Mouse (Mus musculus) intestine, embryonic 15.5 days (tissue): ENCODE measurements at regions not wholly inside any gene's neighbourhood (a gene's known extent, or its start where the extent isn't known, plus 50 kb on each side); places are given as distances from the start of the nearest gene placed in this dataset.

ENCODE experiments used
- ATAC-seq: fragments of 200-750 bp; cut with Nextera tagmentation; 2 replicates; pipeline ENCODE4 v1.8.0; 2017; ENCODE audit warnings: moderate TSS enrichment, moderate library complexity
- H3K27ac ChIP-seq: fragments of 300-500 bp; sonication (generic); 2 replicates; pipeline ENCODE4 v1.5.1; 2015; ENCODE audit warnings: mild to moderate bottlenecking, inconsistent platforms
- H3K27me3 ChIP-seq: fragments of 300-500 bp; sonication (generic); replicated peaks from 2 replicates; pipeline ENCODE4 v1.6.1; 2015; ENCODE audit warnings: inconsistent platforms
- H3K36me3 ChIP-seq: fragments of 300-500 bp; sonication (generic); 2 replicates; pipeline ENCODE4 v1.6.1; 2015; ENCODE audit warnings: inconsistent platforms
- H3K4me1 ChIP-seq: fragments of 300-500 bp; sonication (generic); replicated peaks from 2 replicates; pipeline ENCODE4 v1.6.1; 2015; ENCODE audit warnings: inconsistent platforms
- H3K4me2 ChIP-seq: fragments of 300-500 bp; sonication (generic); replicated peaks from 2 replicates; pipeline ENCODE4 v1.6.1; 2015; ENCODE audit warnings: mild to moderate bottlenecking, inconsistent platforms
- H3K4me3 ChIP-seq: fragments of 300-500 bp; sonication (generic); replicated peaks from 2 replicates; pipeline ENCODE4 v1.5.1; 2015; ENCODE audit warnings: inconsistent platforms
- H3K9ac ChIP-seq: fragments of 300-500 bp; sonication (generic); 2 replicates; pipeline ENCODE4 v1.6.1; 2015; ENCODE audit warnings: inconsistent platforms
- H3K9me3 ChIP-seq: fragments of 300-500 bp; sonication (generic); 2 replicates; pipeline ENCODE4 v1.6.1; 2016; ENCODE audit warnings: inconsistent platforms
- WGBS: fragments of 180-500 bp; shearing (Covaris S2); methylation state at CpG from one replicate; pipeline ENCODE4 v1.1.7; 2015; 5-methylcytosine and 5-hydroxymethylcytosine counted together

GRCm38 (mm10) chr14:67135221-67136140, 1126.5 kb upstream of the Gulo start:
- 32% methylated on average over 18 of the region's 18 CpGs for WGBS
- Histone ChIP-seq H3K27ac (peak overlapping the region; percentile 71), H3K4me1 (peaks cover 10% of the 10 kb centered on the region), H3K27me3 (no peaks in the 10 kb centered on the region), H3K9me3 (no peaks in the 10 kb centered on the region), H3K36me3 (no peaks in the 10 kb centered on the region), H3K9ac (no peak overlapping the region), H3K4me3 (no peak overlapping the region), H3K4me2 (peak overlapping the region; percentile 7)
- ATAC-seq, result peak; percentile 95

- WGBS, result 68% methylated on average over 6 of the region's 6 CpGs
- peaks cover 10% of the 10 kb centered on the region for H3K4me1 ChIP-seq
- H3K27me3 ChIP-seq, result no peaks in the 10 kb centered on the region
- H3K9me3 ChIP-seq, result no peaks in the 10 kb centered on the region
- no peak overlapping the region for H3K9ac ChIP-seq
- no peak overlapping the region for H3K27ac ChIP-seq
- no peak for ATAC-seq
- no peak overlapping the region for H3K4me3 ChIP-seq
- no peak overlapping the region for H3K4me2 ChIP-seq
- no peaks in the 10 kb centered on the region for H3K36me3 ChIP-seq
Observed at GRCm38 (mm10) chr14:67133221-67133620, 1124.2 kb upstream of the Gulo start.

- Histone ChIP-seq H3K9me3 (no peaks in the 10 kb centered on the region), H3K4me1 (no peaks in the 10 kb centered on the region), H3K36me3 (no peaks in the 10 kb centered on the region), H3K4me2 (no peak overlapping the region), H3K27ac (no peak overlapping the region), H3K4me3 (no peak overlapping the region), H3K27me3 (no peaks in the 10 kb centered on the region), H3K9ac (no peak overlapping the region)
- WGBS, result 88% methylated on average over 7 of the region's 7 CpGs
- ATAC-seq, result no peak
Observed at GRCm38 (mm10) chr14:67127118-67127517, 1118.1 kb upstream of the Gulo start.

GRCm38 (mm10) chr14:67126254-67126653, 1117.2 kb upstream of the Gulo start:
- Histone ChIP-seq H3K4me1 (no peaks in the 10 kb centered on the region), H3K27ac (no peak overlapping the region), H3K4me2 (no peak overlapping the region), H3K9ac (no peak overlapping the region), H3K4me3 (no peak overlapping the region), H3K27me3 (no peaks in the 10 kb centered on the region), H3K36me3 (no peaks in the 10 kb centered on the region), H3K9me3 (no peaks in the 10 kb centered on the region)
- ATAC-seq, result no peak
- WGBS, result 43% methylated on average over 6 of the region's 6 CpGs

- WGBS, result 78% methylated on average over 7 of the region's 7 CpGs
- H3K27me3 ChIP-seq, result no peaks in the 10 kb centered on the region
- no peak overlapping the region for H3K9ac ChIP-seq
- H3K27ac ChIP-seq, result no peak overlapping the region
- no peak overlapping the region for H3K4me2 ChIP-seq
- H3K4me3 ChIP-seq, result no peak overlapping the region
- H3K36me3 ChIP-seq, result no peaks in the 10 kb centered on the region
- no peaks in the 10 kb centered on the region for H3K4me1 ChIP-seq
- ATAC-seq, result no peak
- no peaks in the 10 kb centered on the region for H3K9me3 ChIP-seq
Observed at GRCm38 (mm10) chr14:67123300-67123699, 1114.3 kb upstream of the Gulo start.
